Mouse (Mus musculus) olfactory bulb, adult 2 months (tissue): ENCODE data around the gene Nsd1.

ENCODE experiments used
- CTCF ChIP-seq: fragments of 200-500 bp; IDR thresholded peaks from 2 replicates; pipeline ENCODE4 v1.5.1; 2012; ENCODE audit warnings: low read depth, mild to moderate bottlenecking, low read length, moderate library complexity; ENCODE audit not compliant: insufficient read depth
- POLR2A ChIP-seq: fragments of 200-500 bp; IDR thresholded peaks from 2 replicates; pipeline ENCODE4 v1.6.1; 2012; ENCODE audit warnings: mild to moderate bottlenecking, low read depth, low read length, moderate library complexity; ENCODE audit not compliant: insufficient read depth

DNA sequence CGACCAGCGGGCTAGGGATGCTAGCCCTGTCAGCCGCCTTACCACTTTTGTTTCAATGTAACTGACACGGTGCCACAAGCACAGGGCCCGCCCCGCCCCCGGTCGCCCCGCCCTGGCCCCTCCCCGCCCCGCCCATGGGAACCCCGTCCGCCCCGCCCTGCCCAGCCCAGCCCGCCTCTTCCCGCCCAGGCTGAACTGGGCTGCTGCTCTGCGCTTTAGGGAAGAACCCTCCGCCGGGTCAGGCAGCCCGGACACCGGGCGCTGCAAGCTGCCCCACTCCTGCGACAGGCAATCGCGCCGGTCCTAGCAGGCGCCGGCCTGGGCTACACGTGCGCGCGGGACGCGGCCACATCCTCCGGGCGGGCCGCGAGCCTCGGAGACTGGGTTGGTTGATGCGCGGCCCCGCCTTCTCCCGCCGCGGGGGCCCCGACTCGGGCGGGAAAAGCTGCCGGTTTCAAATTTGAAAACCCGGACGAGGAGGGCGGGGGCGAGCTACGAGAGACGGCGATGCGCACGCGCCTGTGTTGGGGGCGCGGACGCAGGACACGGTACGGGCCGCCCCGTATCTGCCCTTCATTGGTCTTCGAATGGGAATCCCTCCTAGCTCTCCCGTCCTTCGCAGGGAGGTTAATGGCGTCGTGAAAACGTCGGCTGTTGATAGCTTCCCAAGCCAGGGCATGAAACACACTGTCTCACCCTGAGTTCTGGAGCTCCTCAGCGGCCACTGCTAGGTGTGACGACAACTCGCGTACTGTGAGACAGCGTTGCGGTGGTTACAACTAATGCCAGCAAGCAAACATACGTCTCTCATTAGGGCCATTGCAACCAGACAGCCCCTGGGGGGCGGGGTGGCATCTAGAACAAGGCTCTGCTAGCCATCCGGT, 120.3 kb downstream of the Nsd1 start, which contains the start of gene Mxd3:
- TF ChIP-seq CTCF (no peak), POLR2A (no peak)
